Mouse (Mus musculus): ENCODE data around the gene Rnf220. TPM values are rescaled to one million over a fixed set of nuclear protein-coding genes. Genes with fewer than 3 reads are reported as not detected.
"Not testable (repeated sequence)": the region's sequence is repeated elsewhere in the genome, so short reads cannot be mapped to it uniquely, and the experiment has no call there.

The Rnf220 gene
- total RNA-seq, 2 experiments from 2014 or later = 38.0 to 38.5 TPM

DNA sequence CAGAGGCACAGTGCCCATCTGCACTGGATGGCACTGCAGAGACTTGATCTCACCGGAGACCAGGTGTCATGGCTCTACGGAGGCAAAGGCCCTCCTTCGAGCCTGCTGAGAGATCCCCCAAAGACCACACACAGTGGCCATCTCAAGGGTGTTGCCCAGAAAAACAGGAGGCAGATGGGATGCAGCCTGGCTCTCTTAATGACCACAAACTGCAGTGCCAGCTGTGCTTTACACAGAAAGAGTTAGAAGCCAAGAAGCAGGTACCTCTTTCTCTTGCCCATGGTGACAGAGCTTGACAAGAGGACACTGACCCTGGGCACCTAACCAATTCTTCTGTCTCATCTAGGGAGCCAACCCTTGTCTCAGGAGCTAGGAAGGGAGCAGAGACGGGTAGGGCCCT lies 212.5 kb downstream of the Rnf220 start:
- intact Hi-C loops (cut with DNase I; ENCODE audit: low total_unique reads) = no loop called here
- DNase-seq = no peak

DNA sequence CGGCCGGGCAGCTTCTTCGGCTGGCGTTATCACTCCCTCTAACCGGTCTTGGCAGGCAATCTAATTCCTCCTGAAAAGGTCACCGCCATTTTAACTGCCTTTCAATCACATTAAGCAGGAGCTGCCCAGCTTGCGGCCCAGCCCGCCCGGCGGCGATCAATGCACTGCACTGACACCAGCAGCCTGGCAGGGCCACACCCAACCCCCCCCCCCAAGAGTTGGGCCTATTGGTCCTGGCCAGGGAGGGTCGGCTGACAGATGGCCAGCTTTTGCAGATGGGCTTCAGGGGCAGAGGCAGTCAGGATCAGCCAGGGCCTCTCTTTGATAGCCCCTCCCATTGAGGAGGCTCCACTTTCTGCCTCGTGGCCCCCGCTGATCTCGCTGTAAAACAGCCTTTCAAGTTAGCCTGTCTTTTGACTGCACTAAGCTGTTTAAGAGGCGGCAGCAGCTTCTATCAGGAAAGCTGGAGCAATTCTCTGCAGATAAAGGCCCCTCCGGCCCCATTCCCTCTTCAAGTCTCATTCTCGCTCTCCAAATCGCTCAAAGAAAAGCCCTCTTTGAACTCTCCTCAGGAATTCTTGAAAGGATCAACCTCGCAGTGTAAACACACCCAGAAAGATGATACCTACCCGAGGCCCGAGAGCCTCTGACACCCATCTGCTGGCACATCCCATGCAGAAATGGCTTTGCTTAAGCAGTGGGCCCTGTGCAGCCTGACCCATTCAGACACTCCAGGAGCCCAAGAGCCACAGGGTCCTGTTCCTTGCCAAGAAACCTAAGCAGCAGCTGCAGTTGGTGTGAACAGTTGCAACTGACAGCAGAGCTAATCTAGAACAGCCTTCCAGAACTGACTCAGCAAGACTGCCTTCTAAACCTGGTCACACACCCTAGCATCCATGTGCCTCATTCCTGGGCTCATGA lies 213.3 kb downstream of the Rnf220 start:
- intact Hi-C loops (cut with DNase I; ENCODE audit: low total_unique reads) = no loop called here
- DNase-seq = no peak

DNA sequence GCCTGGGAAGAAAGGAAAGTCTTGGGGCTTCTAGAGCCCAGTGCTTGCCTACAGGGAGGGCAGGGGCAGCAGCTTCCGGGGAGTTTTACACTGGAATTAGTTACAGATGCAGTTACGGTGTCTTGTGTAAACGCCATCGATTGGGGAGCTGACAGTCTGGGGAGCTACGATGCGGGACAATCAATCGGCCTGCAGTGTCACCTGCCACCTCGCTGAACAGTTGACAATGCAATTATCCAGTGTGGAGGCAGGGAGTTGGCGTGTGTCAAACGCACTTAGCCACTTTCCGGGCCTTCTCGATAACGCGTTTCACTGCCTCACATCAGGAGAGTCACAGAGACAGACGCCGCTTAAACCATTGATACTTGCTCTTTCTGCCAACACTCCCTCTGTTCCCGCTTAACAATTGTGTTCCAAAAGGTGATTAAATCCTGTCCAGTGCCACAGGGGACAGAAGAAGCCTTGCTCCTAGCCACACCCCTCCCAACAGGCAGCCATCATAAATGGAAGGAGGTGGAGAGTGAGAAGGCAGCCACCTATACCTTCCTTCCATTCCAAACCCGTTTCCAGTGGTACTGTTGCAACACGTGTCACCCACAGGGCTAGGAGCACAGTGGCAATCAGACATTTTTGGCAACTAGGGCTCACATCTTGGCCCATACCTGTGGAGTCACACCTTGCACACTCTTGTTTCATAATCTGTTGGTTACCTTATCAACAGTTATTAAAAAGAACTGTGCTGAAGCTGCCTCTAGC lies 215.6 kb downstream of the Rnf220 start:
- DNase-seq = no peak
- intact Hi-C loops (cut with DNase I; ENCODE audit: low total_unique reads) = no loop called here

DNA sequence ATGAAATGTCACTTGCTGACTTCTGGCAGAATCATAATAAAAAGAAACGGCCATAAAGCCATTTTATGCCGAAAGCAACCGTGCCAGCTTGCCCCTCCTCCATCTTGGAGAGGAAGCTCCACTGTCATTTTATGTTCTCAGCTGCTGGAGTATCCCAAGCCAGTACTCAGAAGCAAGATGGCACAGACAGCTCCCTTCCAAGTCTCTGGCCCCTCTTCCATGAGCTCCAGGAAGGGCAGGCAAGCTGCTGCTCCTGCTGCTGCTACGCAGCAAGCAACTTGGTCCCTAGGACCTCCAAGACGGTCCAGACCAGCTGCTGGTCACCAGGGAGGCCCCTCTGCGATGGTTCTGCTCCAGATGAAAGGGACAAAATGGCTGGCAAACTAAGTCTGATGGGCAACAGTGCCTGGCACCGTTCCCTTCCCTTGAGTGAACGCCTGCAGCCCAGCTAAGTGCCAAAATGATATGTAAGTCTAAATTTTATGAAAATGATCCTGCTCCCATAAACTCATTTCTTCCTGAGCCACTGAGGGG lies 216.4 kb downstream of the Rnf220 start:
- no peak for DNase-seq
- intact Hi-C loops (cut with DNase I; ENCODE audit: low total_unique reads) = no loop called here

DNA sequence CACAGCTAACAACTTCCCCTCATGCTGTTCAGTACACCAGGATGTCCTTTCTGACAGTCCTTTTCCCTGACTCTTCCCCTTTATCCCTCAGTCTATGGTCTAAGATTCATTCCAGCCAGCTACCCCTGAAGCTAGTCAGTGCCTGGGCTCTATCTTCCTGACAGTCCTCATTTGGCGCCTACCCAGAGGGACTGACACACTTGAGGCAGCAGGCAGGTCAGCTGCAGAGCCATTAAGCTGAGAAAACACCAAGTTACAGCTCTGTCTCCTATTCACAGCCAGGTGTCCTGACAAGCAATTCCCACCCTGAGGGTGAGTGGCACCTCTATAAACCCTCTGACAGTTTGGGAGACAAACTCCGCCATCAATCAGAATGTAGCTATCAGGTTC lies 217.6 kb downstream of the Rnf220 start:
- intact Hi-C loops (cut with DNase I; ENCODE audit: low total_unique reads) = loop anchor here (10.0 kb wide), 1 partner anchor 396 kb away; no protein-coding TSS in a partner anchor
- no peak for DNase-seq

DNA sequence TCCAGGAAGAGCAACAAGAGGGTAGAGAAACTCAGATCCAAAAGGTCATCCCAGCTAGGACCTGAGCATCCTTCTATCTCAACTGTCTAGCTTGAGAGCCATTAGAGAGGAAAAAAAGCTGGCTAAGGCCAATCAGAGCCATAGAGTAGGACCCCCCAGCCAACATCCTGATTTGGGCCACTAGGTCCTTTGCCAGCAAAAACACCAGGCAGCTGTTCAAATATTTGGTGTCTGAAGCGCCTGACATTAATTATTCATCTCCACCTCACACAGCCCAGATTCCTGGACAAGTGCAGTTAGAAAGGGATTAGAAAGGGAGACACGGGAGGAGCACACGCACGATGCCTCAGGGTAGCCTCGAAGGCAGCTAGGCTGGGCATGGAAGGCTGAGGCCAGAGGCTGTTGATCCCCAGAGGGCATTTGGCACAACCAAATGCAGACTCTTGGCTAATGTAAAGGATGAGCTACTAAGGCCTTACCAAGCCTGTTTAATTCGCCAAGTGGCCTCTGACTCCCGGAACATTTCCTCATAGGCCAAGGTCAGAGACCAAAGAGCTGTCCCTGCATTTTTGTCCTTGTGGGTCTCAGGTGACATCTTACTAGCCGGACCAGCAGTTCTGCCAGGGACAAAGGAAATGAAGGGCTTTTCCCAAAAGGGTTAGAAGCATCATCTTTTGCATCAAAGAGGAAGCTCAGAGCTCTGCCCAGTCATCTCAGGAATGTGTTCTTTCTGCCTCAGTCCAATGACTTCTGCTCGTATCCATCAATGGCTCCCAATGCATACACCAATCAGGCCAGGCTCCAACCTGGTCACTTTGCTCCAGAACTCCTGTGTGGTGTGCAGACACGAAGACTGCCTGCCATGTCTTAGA lies 218.2 kb downstream of the Rnf220 start:
- DNase-seq = no peak
- intact Hi-C loops (cut with DNase I; ENCODE audit: low total_unique reads) = loop anchor here (10.0 kb wide), 1 partner anchor 396 kb away; no protein-coding TSS in a partner anchor

DNA sequence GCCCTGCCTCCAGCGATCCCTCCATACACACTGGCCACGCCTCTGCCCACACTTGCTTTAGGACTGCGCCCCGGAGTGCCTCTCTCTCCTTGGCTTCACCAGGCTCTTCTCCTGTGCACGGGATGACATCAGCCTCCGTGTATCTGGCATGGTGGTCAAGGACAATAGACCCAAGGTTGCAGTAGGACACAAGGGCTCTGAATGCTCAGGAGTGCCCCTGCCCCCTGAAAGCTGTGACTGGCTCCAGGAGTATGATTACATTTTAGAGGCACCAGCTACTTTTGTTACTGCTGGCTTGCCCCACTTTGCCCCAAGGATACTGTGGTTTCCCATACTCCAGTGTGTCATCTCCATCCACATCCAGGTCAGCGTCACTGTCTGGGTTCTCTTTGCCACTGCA lies 219.2 kb downstream of the Rnf220 start:
- DNase-seq = no peak
- intact Hi-C loops (cut with DNase I; ENCODE audit: low total_unique reads) = loop anchor here (10.0 kb wide), 1 partner anchor 397 kb away; no protein-coding TSS in a partner anchor

DNA sequence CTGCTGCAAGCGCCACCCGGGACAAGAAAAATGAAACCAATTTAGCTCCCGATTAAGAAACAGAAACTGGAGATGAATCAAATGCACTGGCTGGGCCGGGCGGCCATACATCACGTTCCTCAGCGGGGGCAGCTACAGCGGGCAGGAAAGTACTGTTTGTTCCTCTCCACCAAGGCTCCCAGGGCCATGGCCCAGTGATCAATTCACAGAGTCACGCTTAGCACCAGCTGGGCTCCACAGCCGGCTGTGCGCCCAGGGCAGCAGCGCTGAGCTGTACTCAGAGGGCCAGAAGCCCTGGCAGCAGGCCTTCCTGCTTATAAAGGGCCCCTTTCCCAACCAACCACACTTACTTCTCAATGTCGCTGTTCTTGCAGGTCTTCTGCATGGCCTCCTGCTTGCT lies 219.8 kb downstream of the Rnf220 start:
- intact Hi-C loops (cut with DNase I; ENCODE audit: low total_unique reads) = loop anchor here (10.0 kb wide), 1 partner anchor 398 kb away; no protein-coding TSS in a partner anchor
- DNase-seq = no peak

DNA sequence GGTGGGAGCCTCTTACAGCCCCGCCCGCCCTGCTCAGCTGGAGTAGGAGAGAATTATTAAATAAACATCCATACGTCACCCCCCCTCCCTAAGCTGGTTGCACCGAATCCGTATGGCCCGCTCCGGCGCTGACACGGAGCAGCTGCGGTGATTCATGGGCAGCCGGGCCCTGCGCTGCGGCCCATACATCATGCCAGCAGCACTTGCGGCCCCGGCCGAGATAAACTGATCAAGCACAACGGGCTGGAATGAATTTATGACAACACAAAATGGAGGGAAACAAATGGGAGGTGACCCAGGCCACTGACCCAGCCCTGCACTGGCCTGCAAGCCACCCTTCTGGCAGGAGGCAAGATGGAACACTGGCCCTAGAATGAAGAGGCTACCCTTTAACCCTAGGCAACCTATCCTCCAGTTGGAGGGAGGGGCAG lies 220.6 kb downstream of the Rnf220 start:
- DNase-seq = no peak
- intact Hi-C loops (cut with DNase I; ENCODE audit: low total_unique reads) = loop anchor here (10.0 kb wide), 1 partner anchor 399 kb away; no protein-coding TSS in a partner anchor

DNA sequence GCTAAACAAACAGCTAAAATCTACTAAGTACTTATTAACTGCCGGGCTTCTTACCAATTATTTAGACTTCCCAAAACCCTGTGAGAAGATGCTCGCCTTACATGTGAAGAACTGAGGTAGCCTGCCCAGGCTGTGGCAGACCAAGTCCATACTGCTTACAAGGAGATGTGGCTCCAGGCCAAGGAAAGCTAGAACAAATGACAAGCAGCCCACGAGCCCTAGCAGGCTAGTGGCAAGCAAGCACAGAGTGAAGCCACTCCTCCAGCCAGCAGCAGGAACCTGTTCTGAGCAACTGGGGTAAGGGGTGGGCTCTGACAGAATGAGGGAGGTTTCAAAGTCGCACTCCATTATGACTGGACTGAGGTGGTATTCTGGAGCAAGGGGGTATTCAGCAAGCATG lies 222.1 kb downstream of the Rnf220 start:
- DNase-seq = no peak
- intact Hi-C loops (cut with DNase I; ENCODE audit: low total_unique reads) = loop anchor here (5.0 to 10.0 kb wide), 2 partner anchors 253 to 400 kb away; no protein-coding TSS in a partner anchor

DNA sequence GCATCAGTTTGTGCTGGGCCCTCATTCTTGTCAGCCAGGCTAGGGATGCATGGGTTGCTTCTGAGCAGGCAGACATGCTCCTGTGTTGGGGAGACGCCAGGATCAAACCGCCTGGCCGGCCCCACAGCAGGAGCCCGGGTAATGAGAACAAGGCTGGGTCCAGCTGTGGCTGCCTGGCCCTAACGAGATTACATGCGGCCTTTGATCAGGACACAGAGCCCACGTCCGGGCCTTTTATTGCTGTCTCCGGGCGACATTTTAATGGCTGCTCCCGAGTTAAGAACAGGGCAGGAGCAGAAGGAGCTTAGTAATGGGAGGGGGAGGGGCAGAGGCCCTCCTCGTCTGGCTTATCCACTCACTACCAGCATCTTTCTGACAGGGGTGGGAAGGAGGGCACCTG lies 224.4 kb downstream of the Rnf220 start:
- DNase-seq = no peak
- intact Hi-C loops (cut with DNase I; ENCODE audit: low total_unique reads) = loop anchor here (5.0 to 10.0 kb wide), 2 partner anchors 255 to 402 kb away; no protein-coding TSS in a partner anchor

DNA sequence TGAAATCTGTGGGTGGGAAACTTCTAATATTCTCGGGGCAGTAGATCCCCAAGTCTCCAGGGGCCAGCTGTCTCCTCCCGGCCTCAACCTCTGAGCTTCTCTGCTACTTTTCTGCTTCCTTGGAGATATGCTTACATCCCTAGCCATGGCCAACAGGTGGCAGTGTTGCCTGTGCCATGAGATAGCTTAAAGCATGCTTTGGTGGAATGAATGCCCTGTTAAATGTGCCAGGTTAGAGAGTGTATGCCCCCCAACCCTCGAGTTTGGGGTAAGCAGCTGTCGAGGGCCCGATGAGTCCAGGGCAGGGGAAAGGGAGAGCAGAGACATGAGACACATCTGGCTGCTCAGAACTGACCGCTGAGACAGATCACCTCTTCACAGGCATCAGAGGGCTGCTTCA lies 226.6 kb downstream of the Rnf220 start:
- intact Hi-C loops (cut with DNase I; ENCODE audit: low total_unique reads) = loop anchor here (2.0 to 10.0 kb wide), 4 partner anchors 43 to 405 kb away; no protein-coding TSS in a partner anchor
- peak; percentile 68 for DNase-seq

DNA sequence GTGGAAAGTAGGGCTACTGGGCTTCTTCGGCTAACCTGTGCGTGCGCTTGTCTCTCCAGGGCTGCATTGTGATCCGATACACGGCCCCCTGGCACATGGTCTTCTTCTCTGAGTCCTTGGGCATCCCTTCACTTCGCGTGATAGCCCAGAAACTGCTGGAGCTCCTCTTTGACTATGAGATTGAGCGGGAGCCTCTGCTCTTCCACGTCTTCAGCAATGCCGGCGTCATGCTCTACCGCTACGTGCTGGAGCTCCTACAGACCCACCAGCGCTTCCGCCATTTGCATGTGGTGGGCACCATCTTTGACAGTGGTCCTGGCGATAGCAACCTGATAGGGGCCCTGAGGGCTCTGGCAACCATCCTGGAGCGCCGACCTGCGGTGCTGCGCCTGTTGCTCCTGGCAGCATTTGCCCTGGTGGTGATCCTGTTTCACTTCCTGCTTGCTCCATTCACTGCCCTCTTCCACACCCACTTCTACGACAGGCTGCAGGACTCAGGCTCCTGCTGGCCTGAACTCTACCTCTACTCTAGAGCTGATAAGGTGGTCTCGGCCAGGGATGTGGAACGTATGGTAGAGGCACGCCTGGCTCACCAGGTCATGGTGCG lies 228.9 kb downstream of the Rnf220 start:
- intact Hi-C loops (cut with DNase I; ENCODE audit: low total_unique reads) = loop anchor here (5.0 kb wide), 1 partner anchor 36 kb away; no protein-coding TSS in a partner anchor
- DNase-seq = no peak

DNA sequence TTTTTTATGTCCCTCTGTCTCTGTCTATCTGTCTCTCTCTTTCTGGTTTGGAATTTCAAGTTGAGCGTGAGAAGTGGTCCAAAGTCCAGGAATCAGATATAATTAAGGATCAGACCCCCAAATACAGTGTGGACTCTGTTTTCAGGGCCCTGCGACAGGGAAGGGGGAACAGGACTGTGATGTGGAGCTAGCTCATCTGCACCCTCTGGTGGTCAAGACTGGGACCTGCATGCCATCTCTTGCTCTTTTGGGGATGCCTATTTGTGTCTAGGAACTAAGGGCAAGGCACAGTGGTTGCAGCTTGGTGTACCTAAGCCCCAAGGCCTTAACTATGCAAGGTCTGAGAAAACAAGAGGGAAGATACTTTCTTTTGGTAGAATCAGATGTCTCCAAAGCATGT lies 229.6 kb downstream of the Rnf220 start:
- intact Hi-C loops (cut with DNase I; ENCODE audit: low total_unique reads) = loop anchor here (5.0 kb wide), 1 partner anchor 35 kb away; no protein-coding TSS in a partner anchor
- peak; percentile 69 for DNase-seq

DNA sequence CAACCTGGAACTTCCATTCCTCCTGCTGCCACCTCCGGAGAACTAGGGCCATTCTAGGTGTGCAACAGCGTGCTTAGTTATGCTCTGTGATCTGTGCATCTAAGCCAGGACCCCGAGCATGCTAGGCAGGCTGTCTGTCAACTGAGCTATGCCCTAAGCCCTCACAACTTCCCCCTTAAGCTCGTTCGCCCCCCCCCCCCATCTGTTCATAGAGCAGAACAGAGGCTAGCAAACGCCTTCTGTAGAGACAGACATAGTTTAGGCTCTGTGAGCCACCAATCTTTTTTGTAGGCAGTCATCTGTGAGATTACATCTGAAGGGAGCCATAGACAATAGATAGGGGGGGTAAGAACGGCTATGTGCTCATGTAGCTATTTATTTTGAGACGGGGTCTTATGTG lies 233.9 kb downstream of the Rnf220 start:
- intact Hi-C loops (cut with DNase I; ENCODE audit: low total_unique reads) = no loop called here
- no peak for DNase-seq

DNA sequence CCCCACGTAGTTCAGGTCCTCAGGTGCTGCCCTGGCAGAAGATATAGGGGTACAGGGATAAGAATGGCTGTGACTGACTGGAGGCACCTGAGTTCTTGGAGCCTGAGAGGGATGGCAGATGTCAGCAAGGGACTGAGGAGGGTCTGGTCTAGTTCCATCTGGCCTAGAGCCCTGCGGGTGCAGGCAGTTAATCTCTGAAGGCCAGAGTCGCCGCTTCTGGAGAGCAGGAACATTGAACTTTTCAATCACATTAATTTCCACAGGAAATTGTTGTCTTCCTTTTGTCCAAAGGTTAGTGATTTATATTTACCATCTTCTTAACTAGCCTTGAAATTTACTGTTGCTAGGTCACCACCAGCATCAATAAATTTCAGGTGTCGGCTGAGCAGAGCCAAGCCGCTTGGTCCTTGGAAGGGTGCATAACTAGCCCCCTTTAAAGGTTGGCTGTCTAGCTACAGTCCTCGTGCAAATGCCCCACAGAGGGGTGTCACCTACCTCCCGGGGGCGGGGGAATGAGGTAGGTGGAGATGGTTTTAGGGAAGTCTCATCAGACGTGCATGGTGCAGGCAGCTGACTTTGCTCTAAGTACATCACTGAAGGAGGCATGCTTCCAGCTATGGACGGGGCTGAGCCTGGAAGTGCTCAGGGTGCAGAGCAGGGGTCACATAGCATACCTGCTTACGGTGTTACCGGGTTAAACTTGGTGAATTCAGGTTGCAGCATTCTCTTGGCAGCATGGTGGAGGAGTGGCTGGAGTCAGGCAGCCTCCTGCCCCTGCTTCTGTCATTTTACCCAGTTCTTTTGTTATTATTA lies 234.5 kb downstream of the Rnf220 start:
- no peak for DNase-seq
- intact Hi-C loops (cut with DNase I; ENCODE audit: low total_unique reads) = no loop called here

DNA sequence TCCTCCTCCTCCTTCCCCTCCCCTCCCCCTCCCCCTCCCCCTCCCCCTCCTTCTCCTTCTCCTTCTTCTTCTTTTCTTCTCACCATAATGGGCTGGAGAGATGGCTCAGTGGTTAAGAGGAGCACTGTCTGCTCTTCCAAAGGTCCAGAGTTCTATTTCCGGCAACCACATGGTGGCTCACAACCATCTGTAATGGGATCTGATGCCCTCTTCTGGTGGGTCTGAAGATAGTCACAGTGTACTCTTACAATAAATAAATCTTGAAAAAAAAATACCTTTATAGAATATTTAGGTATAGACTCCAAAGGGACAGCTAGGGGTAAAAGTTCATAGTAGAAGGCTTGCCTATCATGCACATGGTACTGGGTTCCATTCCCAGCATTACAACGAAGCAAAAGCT lies 235.6 kb downstream of the Rnf220 start:
- no peak for DNase-seq
- intact Hi-C loops (cut with DNase I; ENCODE audit: low total_unique reads) = no loop called here

DNA sequence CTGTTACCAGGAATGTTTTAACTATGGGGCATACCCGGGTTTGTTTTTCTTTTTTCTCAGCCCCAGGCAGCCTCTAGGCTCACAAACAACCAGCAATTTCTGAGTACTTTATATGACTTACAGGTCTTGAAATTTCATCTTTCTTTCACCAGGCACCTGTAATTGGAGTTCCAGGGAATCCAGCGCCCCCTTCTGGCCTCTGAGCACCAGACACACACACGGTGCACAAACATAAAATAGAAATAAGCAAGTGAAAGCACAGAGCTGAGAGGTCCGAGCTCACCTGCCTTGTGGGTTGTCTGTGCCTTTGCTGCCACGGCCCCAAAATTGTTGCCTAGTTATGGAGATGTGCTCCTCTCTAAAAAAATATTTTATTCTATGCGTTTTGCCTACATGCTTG lies 236.9 kb downstream of the Rnf220 start:
- intact Hi-C loops (cut with DNase I; ENCODE audit: low total_unique reads); DNase-seq: not testable (repeated sequence)
